Mouse (Mus musculus) effector memory CD4-positive, alpha-beta T cell, adult 7 months (primary cell): ENCODE measurements around the gene Dclre1a. TPM values are rescaled to one million over a fixed set of nuclear protein-coding genes. Genes with fewer than 3 reads are reported as not detected.

Experiments
- polyA plus RNA-seq: library from polyadenylated mRNA; unstranded; fragments of 100-300 nt; shearing (Covaris generic); gene quantifications from one replicate; pipeline ENCODE4 v1.2.1, GENCODE M21; 2017

Gene Dclre1a
- 2.4 TPM for polyA plus RNA-seq

GRCm38 (mm10) chr19:56547456-56548229, at the start of gene Dclre1a:
Dclre1a (minus strand) TSS chr19:56548222.

GRCm38 (mm10) chr19:56548230-56549032, 409 bp upstream of the Dclre1a start, which contains the start of gene Nhlrc2:
Nhlrc2 (plus strand) TSS chr19:56548261.

Other genes starting within 250 kb of the Dclre1a start
- not detected for gene Nrap, start 158.2 kb downstream of the Dclre1a start, polyA plus RNA-seq
- gene Casp7, start 151.1 kb downstream of the Dclre1a start, polyA plus RNA-seq, result 17.0 TPM
- gene Plekhs1, start 86.6 kb downstream of the Dclre1a start, polyA plus RNA-seq, result 0.29 TPM
- gene Nhlrc2, start within 50 bp of the Dclre1a start, polyA plus RNA-seq, result 21.9 TPM
- gene Adrb1, start 174.0 kb upstream of the Dclre1a start, polyA plus RNA-seq, result 1.8 TPM